Mouse (Mus musculus) spleen, postnatal 36 days (tissue): Measurements from ENCODE around the gene Ippk.

Experiments
- DNase-seq, 2 experiments: peaks; one replicate each; pipeline ENCODE4 v3.0.0; 2022; ENCODE audit warnings: low spot score in 2 of 2, mixed read lengths in 1 of 2

Ippk gene

GRCm38 (mm10) chr13:49430529-49430928, 9.5 kb downstream of the Ippk start:
- DNase-seq: no peak

- no peak for DNase-seq
Measured at GRCm38 (mm10) chr13:49433268-49434029, 12.4 kb downstream of the Ippk start.

GRCm38 (mm10) chr13:49435745-49436144, 14.7 kb downstream of the Ippk start:
- DNase-seq: no peak

- no peak for DNase-seq
Measured at GRCm38 (mm10) chr13:49436170-49436569, 15.1 kb downstream of the Ippk start.

- no peak for DNase-seq
Measured at GRCm38 (mm10) chr13:49444451-49444850, 23.4 kb downstream of the Ippk start.

GRCm38 (mm10) chr13:49449318-49449749, 28.3 kb downstream of the Ippk start:
- DNase-seq: peak; percentile 39 to 59

- DNase-seq: no peak
Measured at GRCm38 (mm10) chr13:49460276-49460675, 39.2 kb downstream of the Ippk start.

GRCm38 (mm10) chr13:49460692-49461414, 39.8 kb downstream of the Ippk start:
- no peak for DNase-seq

- no peak for DNase-seq
Measured at GRCm38 (mm10) chr13:49461458-49462132, 40.5 kb downstream of the Ippk start.

GRCm38 (mm10) chr13:49462921-49463320, 41.9 kb downstream of the Ippk start:
- no peak for DNase-seq

GRCm38 (mm10) chr13:49465875-49466274, 44.8 kb downstream of the Ippk start:
- no peak for DNase-seq

- DNase-seq: no peak
Measured at GRCm38 (mm10) chr13:49466393-49467075, 45.5 kb downstream of the Ippk start.

- DNase-seq: no peak
Measured at GRCm38 (mm10) chr13:49467585-49467984, 46.5 kb downstream of the Ippk start.

GRCm38 (mm10) chr13:49469002-49469401, 48.0 kb downstream of the Ippk start:
- no peak for DNase-seq

GRCm38 (mm10) chr13:49470319-49470718, 49.3 kb downstream of the Ippk start:
- DNase-seq: no peak

- DNase-seq: no peak
Measured at GRCm38 (mm10) chr13:49470806-49471205, 49.8 kb downstream of the Ippk start.

- no peak for DNase-seq
Measured at GRCm38 (mm10) chr13:49471981-49472675, 51.1 kb downstream of the Ippk start.

- no peak for DNase-seq
Measured at GRCm38 (mm10) chr13:49472676-49473005, 51.6 kb downstream of the Ippk start.

GRCm38 (mm10) chr13:49477887-49478286, 56.8 kb downstream of the Ippk start:
- DNase-seq: no peak

- no peak for DNase-seq
Measured at GRCm38 (mm10) chr13:49478851-49479374, 57.9 kb downstream of the Ippk start.

GRCm38 (mm10) chr13:49479399-49479798, 58.4 kb downstream of the Ippk start:
- no peak for DNase-seq
